Mouse (Mus musculus): Measurements from ENCODE around the gene Ldhd. TPM values are rescaled to one million over a fixed set of nuclear protein-coding genes. Genes with fewer than 3 reads are reported as not detected.

Ldhd gene
- polyA plus RNA-seq, 1 experiment from 2014 or later = 0.41 TPM

GRCm38 (mm10) chr8:111626933-111627332, 3.2 kb downstream of the Ldhd start:
- Histone ChIP-seq H3K4me1 (peaks cover 11% of the 10 kb centered on the region; the same call in 1 of the 2 replicates), H3K4me3 (no peak overlapping the region), H3K27ac (no peak overlapping the region), H3K27me3 (no peaks in the 10 kb centered on the region), H3K9me3 (no peaks in the 10 kb centered on the region), H3K4me2 (replicated peaks) (no peak overlapping the region), H3K9ac (no peak overlapping the region), H3K36me3 (peaks cover 44% of the 10 kb centered on the region)
- WGBS = 85% methylated on average over 14 of the region's 14 CpGs
- ATAC-seq (ENCODE audit: low FRiP score, low read depth) = no peak

GRCm38 (mm10) chr8:111626528-111626820, 3.7 kb downstream of the Ldhd start:
- 79% methylated on average over 8 of the region's 8 CpGs for WGBS
- Histone ChIP-seq H3K9me3 (no peaks in the 10 kb centered on the region), H3K4me1 (peaks cover 11% of the 10 kb centered on the region; the same call in 1 of the 2 replicates), H3K36me3 (peaks cover 49% of the 10 kb centered on the region), H3K4me2 (replicated peaks) (no peak overlapping the region), H3K9ac (no peak overlapping the region), H3K27ac (no peak overlapping the region), H3K4me3 (no peak overlapping the region), H3K27me3 (no peaks in the 10 kb centered on the region)
- no peak for ATAC-seq (ENCODE audit: low FRiP score, low read depth)

DNA sequence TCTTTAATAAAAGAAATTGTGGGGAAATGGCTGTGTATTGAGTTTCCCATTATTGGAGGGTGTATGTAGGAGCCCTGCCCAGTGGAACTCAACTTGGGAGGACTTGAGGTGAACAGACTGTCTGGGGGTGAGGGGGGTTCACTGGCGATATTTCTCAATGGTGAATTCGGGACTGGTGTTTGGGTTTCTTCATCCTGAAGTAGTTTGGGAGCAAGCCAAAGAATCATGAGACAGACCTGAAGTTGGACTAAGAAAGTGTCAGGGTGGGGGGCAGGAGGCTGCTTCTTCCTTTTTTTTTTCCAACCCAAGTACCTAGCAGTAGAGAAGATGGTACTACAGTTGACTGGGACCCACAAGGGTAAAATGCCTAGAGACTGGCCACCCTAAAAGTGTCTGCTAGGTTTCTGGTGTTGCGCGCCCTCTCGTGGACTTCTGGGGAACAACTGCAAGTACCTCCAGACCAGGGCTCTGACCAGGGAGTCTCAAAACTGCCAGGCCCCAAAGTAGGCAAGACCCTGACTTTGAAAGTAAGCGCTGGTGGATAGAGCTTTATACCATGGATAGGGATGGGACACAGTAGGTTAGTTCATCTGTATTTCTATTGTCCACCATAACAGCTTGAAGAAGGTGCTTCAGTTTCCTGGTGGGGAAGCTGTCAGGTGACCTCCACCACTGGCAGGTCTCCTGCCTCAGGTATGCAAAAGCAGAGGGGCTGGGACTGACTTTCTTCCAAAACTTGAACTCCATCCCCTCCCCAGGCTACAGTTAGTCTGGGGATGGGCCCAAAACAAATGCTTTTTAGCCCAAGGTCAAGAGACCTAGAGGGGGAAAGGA, 4.3 kb downstream of the Ldhd start:
- H3K4me1 ChIP-seq = peaks cover 11% of the 10 kb centered on the region; the same call in 1 of the 2 replicates
- 37% methylated on average over 6 of the region's 6 CpGs for WGBS

GRCm38 (mm10) chr8:111624853-111625221, 5.3 kb downstream of the Ldhd start:
- Histone ChIP-seq H3K27ac (no peak overlapping the region), H3K9me3 (no peaks in the 10 kb centered on the region), H3K4me3 (no peak overlapping the region), H3K4me1 (peaks cover 7% of the 10 kb centered on the region; the same call in 1 of the 2 replicates), H3K36me3 (peaks cover 65% of the 10 kb centered on the region), H3K27me3 (no peaks in the 10 kb centered on the region), H3K9ac (no peak overlapping the region), H3K4me2 (replicated peaks) (no peak overlapping the region)
- ATAC-seq (ENCODE audit: low FRiP score, low read depth) = no peak
- WGBS = 93% methylated on average over 10 of the region's 10 CpGs

More for the DNA sequence above, 4.3 kb downstream of the Ldhd start:
- no peak for ATAC-seq (ENCODE audit: low FRiP score, low read depth)
- H3K9ac ChIP-seq = no peak overlapping the region
- H3K4me2 ChIP-seq (replicated peaks) = no peak overlapping the region
- H3K36me3 ChIP-seq = peaks cover 54% of the 10 kb centered on the region
- no peaks in the 10 kb centered on the region for H3K9me3 ChIP-seq
- H3K27ac ChIP-seq = no peak overlapping the region
- H3K4me3 ChIP-seq = no peak overlapping the region
- no peaks in the 10 kb centered on the region for H3K27me3 ChIP-seq

- ATAC-seq (ENCODE audit: low FRiP score, low read depth) = no peak
- 81% methylated on average over 12 of the region's 12 CpGs for WGBS
- peak overlapping the region; percentile 10; the same call in 1 of the 2 replicates for H3K9ac ChIP-seq
- H3K36me3 ChIP-seq = peaks cover 71% of the 10 kb centered on the region
- no peaks in the 10 kb centered on the region for H3K9me3 ChIP-seq
- H3K4me3 ChIP-seq = no peak overlapping the region
- H3K27me3 ChIP-seq = no peaks in the 10 kb centered on the region
- no peak overlapping the region for H3K4me2 ChIP-seq (replicated peaks)
- H3K27ac ChIP-seq = no peak overlapping the region
- H3K4me1 ChIP-seq = 0 out of 2 replicates have a peak, but pooled peaks cover 4% of the 10 kb centered on the region
Measured at GRCm38 (mm10) chr8:111624081-111624852, 5.9 kb downstream of the Ldhd start.

DNA sequence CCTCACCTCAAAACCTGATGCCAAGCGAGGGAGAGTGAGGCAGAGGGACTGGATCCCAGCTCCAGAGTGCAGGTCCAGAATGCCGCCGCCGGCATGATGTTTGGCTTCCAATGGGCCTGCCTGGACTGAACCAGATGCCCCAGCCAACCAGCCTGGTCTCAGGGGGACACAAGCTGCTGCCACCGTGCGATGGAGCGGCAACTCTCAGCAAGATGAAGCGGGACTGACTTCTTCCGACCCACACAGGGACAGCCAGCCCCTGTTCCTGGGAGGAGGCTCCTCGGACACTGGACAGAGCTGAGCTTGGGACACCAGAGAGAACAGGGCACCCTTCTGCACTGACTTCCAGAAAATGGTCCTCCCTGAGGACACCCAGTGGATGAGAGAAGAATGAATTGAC, 7.6 kb downstream of the Ldhd start:
- H3K9me3 ChIP-seq = no peaks in the 10 kb centered on the region
- H3K27me3 ChIP-seq = no peaks in the 10 kb centered on the region
- ATAC-seq (ENCODE audit: low FRiP score, low read depth) = no peak
- peaks cover 13% of the 10 kb centered on the region; the same call in 1 of the 2 replicates for H3K4me1 ChIP-seq
- no peak overlapping the region for H3K27ac ChIP-seq
- peaks cover 62% of the 10 kb centered on the region for H3K36me3 ChIP-seq
- 87% methylated on average over 10 of the region's 10 CpGs for WGBS
- no peak overlapping the region for H3K4me3 ChIP-seq
- no peak overlapping the region for H3K9ac ChIP-seq
- no peak overlapping the region for H3K4me2 ChIP-seq (replicated peaks)

DNA sequence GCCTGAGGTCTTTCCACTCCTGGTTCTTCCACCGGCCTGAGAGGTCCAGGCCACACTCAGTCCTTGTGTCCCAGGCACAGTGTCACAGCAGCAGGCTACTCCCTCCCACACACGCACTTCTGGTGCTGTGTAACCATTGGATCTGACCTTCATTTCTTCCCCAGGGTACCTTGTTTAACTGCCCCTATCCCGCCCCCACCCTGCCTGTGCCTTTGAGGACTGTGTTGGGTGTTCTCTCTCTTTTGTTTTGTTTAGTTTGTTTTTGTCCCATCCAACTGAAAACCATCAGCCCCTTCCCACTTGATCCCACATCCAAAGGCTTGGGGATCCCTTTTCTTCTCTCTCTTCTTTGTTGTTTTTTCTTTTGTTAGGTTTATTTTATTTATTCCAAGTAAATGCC, 8.1 kb downstream of the Ldhd start:
- no peak overlapping the region for H3K27ac ChIP-seq

DNA sequence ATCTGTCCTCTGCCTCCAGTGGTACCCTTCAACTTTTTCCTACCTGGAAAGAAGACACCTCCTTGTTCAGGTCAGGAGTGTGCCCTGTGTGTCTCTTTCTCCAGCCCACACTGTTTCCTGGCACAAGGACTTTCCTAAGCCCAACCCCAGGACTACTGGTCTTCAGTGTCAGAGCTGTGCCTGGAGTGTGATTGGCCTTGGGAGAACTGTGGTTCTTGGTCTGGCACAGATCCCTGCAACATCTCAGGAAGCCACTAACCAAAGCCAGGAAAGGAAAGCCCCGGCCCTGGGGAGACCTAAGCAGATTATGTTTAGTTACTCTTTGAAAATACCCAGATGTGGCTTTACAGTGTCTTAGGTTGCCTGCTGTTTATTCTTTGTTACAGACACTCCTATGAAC, 10.2 kb downstream of the Ldhd start:
- H3K27me3 ChIP-seq = no peaks in the 10 kb centered on the region
- peaks cover 14% of the 10 kb centered on the region; the same call in 1 of the 2 replicates for H3K4me1 ChIP-seq
- no peak overlapping the region for H3K4me2 ChIP-seq (replicated peaks)
- peaks cover 55% of the 10 kb centered on the region for H3K36me3 ChIP-seq
- H3K4me3 ChIP-seq = no peak overlapping the region
- H3K27ac ChIP-seq = no peak overlapping the region
- WGBS = 69% methylated on average over 1 of the region's 1 CpGs
- H3K9ac ChIP-seq = no peak overlapping the region
- H3K9me3 ChIP-seq = no peaks in the 10 kb centered on the region
- no peak for ATAC-seq (ENCODE audit: low FRiP score, low read depth)

More for the DNA sequence above, 8.1 kb downstream of the Ldhd start:
- H3K9me3 ChIP-seq = no peaks in the 10 kb centered on the region
- no peak overlapping the region for H3K4me3 ChIP-seq
- no peak for ATAC-seq (ENCODE audit: low FRiP score, low read depth)
- peaks cover 17% of the 10 kb centered on the region; the same call in 1 of the 2 replicates for H3K4me1 ChIP-seq
- H3K27me3 ChIP-seq = no peaks in the 10 kb centered on the region
- peaks cover 57% of the 10 kb centered on the region for H3K36me3 ChIP-seq
- H3K4me2 ChIP-seq (replicated peaks) = no peak overlapping the region
- no peak overlapping the region for H3K9ac ChIP-seq
- 83% methylated on average over 3 of the region's 3 CpGs for WGBS

DNA sequence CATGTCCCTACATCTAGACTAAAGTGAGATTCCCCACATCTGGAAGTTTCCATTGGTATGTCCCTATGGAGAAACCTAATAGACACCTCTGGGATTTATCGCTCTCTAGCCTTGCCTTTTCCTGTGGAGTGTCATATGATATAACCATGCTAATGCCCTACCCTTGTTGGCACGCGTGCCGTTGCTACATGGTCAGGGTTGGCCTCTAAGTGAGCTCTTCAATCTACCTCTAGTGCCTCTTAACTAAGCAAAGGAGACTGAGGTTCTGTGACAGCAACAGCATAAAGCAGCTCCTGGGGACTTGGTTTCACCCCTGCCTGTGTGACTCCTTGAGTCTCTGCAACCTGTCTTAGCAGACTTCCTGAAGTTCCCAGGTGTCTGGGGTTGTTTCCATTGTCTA, 11.9 kb downstream of the Ldhd start:
- WGBS = 86% methylated on average over 4 of the region's 4 CpGs
- Histone ChIP-seq H3K27ac (no peak overlapping the region), H3K4me3 (no peak overlapping the region), H3K9me3 (no peaks in the 10 kb centered on the region), H3K27me3 (no peaks in the 10 kb centered on the region), H3K4me2 (replicated peaks) (no peak overlapping the region), H3K9ac (no peak overlapping the region), H3K4me1 (peaks cover 14% of the 10 kb centered on the region; the same call in 1 of the 2 replicates), H3K36me3 (peaks cover 44% of the 10 kb centered on the region)
- no peak for ATAC-seq (ENCODE audit: low FRiP score, low read depth)

GRCm38 (mm10) chr8:111617812-111618211, 12.4 kb downstream of the Ldhd start:
- H3K4me1 ChIP-seq = peaks cover 14% of the 10 kb centered on the region; the same call in 1 of the 2 replicates
- no peak overlapping the region for H3K4me2 ChIP-seq (replicated peaks)
- peaks cover 44% of the 10 kb centered on the region for H3K36me3 ChIP-seq
- H3K27ac ChIP-seq = no peak overlapping the region
- no peak overlapping the region for H3K4me3 ChIP-seq
- H3K9ac ChIP-seq = no peak overlapping the region
- no peaks in the 10 kb centered on the region for H3K9me3 ChIP-seq
- ATAC-seq (ENCODE audit: low FRiP score, low read depth) = no peak
- no peaks in the 10 kb centered on the region for H3K27me3 ChIP-seq
- 60% methylated on average over 6 of the region's 6 CpGs for WGBS

- peaks cover 36% of the 10 kb centered on the region for H3K36me3 ChIP-seq
- no peaks in the 10 kb centered on the region for H3K27me3 ChIP-seq
- H3K27ac ChIP-seq = no peak overlapping the region
- H3K4me3 ChIP-seq = no peak overlapping the region
- H3K9me3 ChIP-seq = no peaks in the 10 kb centered on the region
- ATAC-seq (ENCODE audit: low FRiP score, low read depth) = no peak
- H3K9ac ChIP-seq = no peak overlapping the region
- H3K4me1 ChIP-seq = peaks cover 14% of the 10 kb centered on the region; the same call in 1 of the 2 replicates
- no peak overlapping the region for H3K4me2 ChIP-seq (replicated peaks)
- WGBS = 92% methylated on average over 6 of the region's 6 CpGs
Measured at GRCm38 (mm10) chr8:111614786-111615701, 15.1 kb downstream of the Ldhd start.
